Mouse (Mus musculus) brain, embryonic 14.5 days (tissue): ENCODE measurements around the gene Acot11.

Experiments
- CTCF ChIP-seq: fragments of 200-500 bp; IDR thresholded peaks from 2 replicates; pipeline ENCODE4 v1.5.1; 2012; ENCODE audit warnings: inconsistent platforms, mild to moderate bottlenecking, moderate library complexity, borderline replicate concordance; ENCODE audit not compliant: insufficient read depth, insufficient read length; ENCODE audit errors: extremely low read depth
- POLR2A ChIP-seq: fragments of 200-500 bp; IDR thresholded peaks from 2 replicates; pipeline ENCODE4 v1.6.1; 2012; ENCODE audit warnings: mild to moderate bottlenecking, inconsistent platforms, borderline replicate concordance; ENCODE audit not compliant: poor library complexity, insufficient read depth, insufficient read length, severe bottlenecking; ENCODE audit errors: extremely low read depth

DNA sequence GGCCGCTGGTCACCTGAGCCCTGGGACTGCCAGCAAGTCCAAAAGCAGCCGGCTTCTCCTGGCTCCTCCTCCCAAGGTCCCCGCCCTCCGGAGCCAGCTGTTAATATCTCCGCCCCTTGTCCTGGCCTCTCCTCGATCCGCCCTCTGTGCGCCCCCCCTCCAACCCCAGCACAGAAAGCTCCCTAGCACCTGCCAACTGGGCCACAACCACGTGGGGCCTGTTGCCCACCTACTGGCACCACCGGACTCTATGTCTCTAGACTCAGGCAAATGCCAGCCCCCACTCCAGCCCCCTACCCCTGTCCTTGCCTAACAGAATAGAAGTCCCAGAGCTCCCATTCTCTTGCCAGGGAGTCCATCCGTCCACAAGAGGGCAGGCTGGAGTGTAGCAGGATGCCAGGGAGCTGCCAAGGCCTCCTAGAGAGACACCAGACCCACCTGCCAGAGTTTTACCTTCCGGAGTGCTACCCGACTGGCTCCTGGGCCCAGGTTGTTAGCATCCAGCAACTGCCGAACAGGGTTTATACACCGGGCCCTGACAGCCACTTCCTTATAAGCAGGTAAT is 4.9 kb downstream of the Acot11 start:
- TF ChIP-seq POLR2A (no peak), CTCF (peak; percentile 81)
